ENCODE assay signal across 9 mouse cellular contexts in genomic region chr15:102103947-102104555, GRCm38 (mm10). TPM values are rescaled to one million over a fixed set of nuclear protein-coding genes. Genes with fewer than 3 reads are reported as not detected.
DNase-seq lines count a peak whose midpoint lies in the region; ATAC-seq and TF ChIP-seq lines count a peak whose summit lies in the region.
"Had no signal": no experiment of that assay in that cellular context is flagged by ENCODE, and none has a peak within 500 bp of the region (broad histone marks: within the 10 kb centered on the region; RNA-seq: fewer than 3 reads in every experiment).

No protein-coding gene starts in this region.

- H3K9ac ChIP-seq in embryonic facial prominence, embryonic 14.5 days (ENCODE audit: low read depth, low read length), result peak overlapping the region; percentile 74
- H3K9ac ChIP-seq in heart, postnatal 0 days (replicated peaks; ENCODE audit: low read depth, low read length), result peak overlapping the region; percentile 84
- 0 out of 2 replicates have a peak overlapping the region, but pooled peaks have one; percentile 15 for H3K9ac ChIP-seq in midbrain, embryonic 12.5 days (replicated peaks)

- H3K9me3 ChIP-seq in embryonic facial prominence, embryonic 14.5 days (ENCODE audit: control insufficient read depth, low read length), result no peaks in the 10 kb centered on the region
- no peaks in the 10 kb centered on the region for H3K9me3 ChIP-seq in heart, postnatal 0 days (replicated peaks; ENCODE audit: control insufficient read depth, low read length)
- no peaks in the 10 kb centered on the region for H3K9me3 ChIP-seq in midbrain, embryonic 12.5 days
- H3K9me3 ChIP-seq: G1E had no signal

- peak overlapping the region; percentile 43 for H3K4me3 ChIP-seq in layer of hippocampus, adult 2 months
- H3K4me3 ChIP-seq in embryonic facial prominence, embryonic 14.5 days (ENCODE audit: low read depth, low read length), result peak overlapping the region; percentile 63
- peak overlapping the region; percentile 56 for H3K4me3 ChIP-seq in heart, postnatal 0 days (ENCODE audit: low read depth, low read length)
- no peak overlapping the region; the same call in 1 of the 2 replicates for H3K4me3 ChIP-seq in midbrain, embryonic 12.5 days

- peak overlapping the region; percentile 65 for H3K4me2 ChIP-seq in embryonic facial prominence, embryonic 14.5 days (ENCODE audit: low read depth, low read length)
- peak overlapping the region; percentile 77 for H3K4me2 ChIP-seq in heart, postnatal 0 days (ENCODE audit: low read depth, low read length)
- peak overlapping the region; percentile 25 for H3K4me2 ChIP-seq in midbrain, embryonic 12.5 days (replicated peaks)

- peaks cover 56% of the 10 kb centered on the region for H3K4me1 ChIP-seq in embryonic facial prominence, embryonic 14.5 days (ENCODE audit: control insufficient read depth, insufficient read depth, low read length)
- H3K4me1 ChIP-seq in heart, postnatal 0 days (ENCODE audit: control insufficient read depth, insufficient read depth), result peaks cover 68% of the 10 kb centered on the region
- H3K4me1 ChIP-seq in midbrain, embryonic 12.5 days, result peaks cover 75% of the 10 kb centered on the region

- ATAC-seq in embryonic facial prominence, embryonic 14.5 days (ENCODE audit: low read depth), result no peak; the same call in 1 of the 2 replicates
- peak; percentile 31 for ATAC-seq in heart, postnatal 0 days (ENCODE audit: insufficient read depth, low read depth)
- no peak for ATAC-seq in midbrain, embryonic 12.5 days (ENCODE audit: low FRiP score, low read depth)
- no peak for ATAC-seq in megakaryocyte, adult 5-6 weeks (ENCODE audit: poor library complexity, severe bottlenecking)
- no peak for ATAC-seq in megakaryocyte-erythroid progenitor cell, adult 5-6 weeks (replicated peaks; ENCODE audit: low FRiP score, low TSS enrichment, poor library complexity, severe bottlenecking)

- H3K27me3 ChIP-seq in embryonic facial prominence, embryonic 14.5 days (replicated peaks; ENCODE audit: control insufficient read depth, insufficient read depth, low read length), result no peaks in the 10 kb centered on the region
- H3K27me3 ChIP-seq in heart, postnatal 0 days (ENCODE audit: control insufficient read depth, insufficient read depth, low read length), result no peaks in the 10 kb centered on the region
- peaks cover 89% of the 10 kb centered on the region for H3K27me3 ChIP-seq in midbrain, embryonic 12.5 days

- TF ChIP-seq EP300 in heart, postnatal 0 days (IDR thresholded peaks at IDR 0.05; ENCODE audit: low read depth), result peak; percentile 51

- H3K27ac ChIP-seq in layer of hippocampus, adult 2 months, result peak overlapping the region; percentile 89
- H3K27ac ChIP-seq in embryonic facial prominence, embryonic 14.5 days (replicated peaks; ENCODE audit: low read depth, low read length), result peak overlapping the region; percentile 99
- peak overlapping the region; percentile 99 for H3K27ac ChIP-seq in heart, postnatal 0 days (ENCODE audit: low read depth)
- H3K27ac ChIP-seq in midbrain, embryonic 12.5 days (replicated peaks), result no peak overlapping the region

- TF ChIP-seq CTCF in layer of hippocampus, adult 2 months (conservative IDR thresholded peaks at IDR 0.05), result no peak
- no peak for TF ChIP-seq CTCF in heart, postnatal 0 days (IDR thresholded peaks at IDR 0.05; ENCODE audit: low read depth)

- WGBS in embryonic facial prominence, embryonic 14.5 days, result 27% methylated on average over 12 of the region's 12 CpGs
- WGBS in heart, postnatal 0 days, result 15% methylated on average over 12 of the region's 12 CpGs
- WGBS in midbrain, embryonic 12.5 days, result 25% methylated on average over 12 of the region's 12 CpGs

- peaks cover 44% of the 10 kb centered on the region for H3K36me3 ChIP-seq in embryonic facial prominence, embryonic 14.5 days (ENCODE audit: control insufficient read depth, insufficient read depth, low read length)
- H3K36me3 ChIP-seq in heart, postnatal 0 days (replicated peaks; ENCODE audit: control insufficient read depth, insufficient read depth, low read length), result peaks cover 30% of the 10 kb centered on the region
- H3K36me3 ChIP-seq in midbrain, embryonic 12.5 days, result no peaks in the 10 kb centered on the region

- DNase-seq in layer of hippocampus, adult 2 months (ENCODE audit: low spot score in 2 of 2), result no peak
- DNase-seq in layer of hippocampus, adult 9-10 months (ENCODE audit: low spot score), result no peak
- peak; percentile 44 for DNase-seq in embryonic facial prominence, embryonic 14.5 days (ENCODE audit: low spot score)
- peak; percentile 84 for DNase-seq in heart, postnatal 0 days (ENCODE audit: low spot score)
- peak; percentile 94 to 97 for DNase-seq in kidney, postnatal 25 days

RNA-seq across cellular contexts. Expression of gene Tns2, which starts 3.8 kb away (rescaled TPM):
- total RNA-seq in layer of hippocampus, adult 2 months (2021), result 10 to 100 TPM; 18.4 to 25.0 TPM
- 45.9 and 56.4 TPM in 2 replicates for polyA plus RNA-seq in embryonic facial prominence, embryonic 14.5 days (2014; fragmentation: Nextera tagmentation; extraction: Ambion mirVana)
- total RNA-seq in heart, postnatal 0 days (2014; rRNA removed; ENCODE audit: low replicate concordance), result 40.3 and 57.9 TPM in 2 replicates
- 21.9 and 24.6 TPM in 2 replicates for polyA plus RNA-seq in heart, postnatal 0 days (2015; fragmentation: Nextera tagmentation; extraction: Ambion mirVana)
- 13.3 and 14.1 TPM in 2 replicates for polyA plus RNA-seq in midbrain, embryonic 12.5 days (2016; fragmentation: Nextera tagmentation; extraction: Ambion mirVana)
- 0.32 and 1.9 TPM in 2 replicates for total RNA-seq in megakaryocyte, adult 5-6 weeks (2015)
- total RNA-seq in megakaryocyte, adult 5-6 weeks (2017), result 0.07 TPM in 1 of 2 replicates, not detected in the other
- not detected in 2 replicates for total RNA-seq in megakaryocyte-erythroid progenitor cell, adult 5-6 weeks (2014; fragmentation: Nextera tagmentation)
- total RNA-seq in megakaryocyte-erythroid progenitor cell, adult 5-6 weeks (2017), result not detected in 2 replicates

RNA-seq across cellular contexts. Expression of gene Eif4b, which starts 30.5 kb away (rescaled TPM):
- 100 to 1,000 TPM; 196 to 199 TPM for total RNA-seq in layer of hippocampus, adult 2 months (2021)
- 123 and 141 TPM in 2 replicates for polyA plus RNA-seq in embryonic facial prominence, embryonic 14.5 days (2014; fragmentation: Nextera tagmentation; extraction: Ambion mirVana)
- 109 and 110 TPM in 2 replicates for total RNA-seq in heart, postnatal 0 days (2014; rRNA removed; ENCODE audit: low replicate concordance)
- 40.6 and 46.0 TPM in 2 replicates for polyA plus RNA-seq in heart, postnatal 0 days (2015; fragmentation: Nextera tagmentation; extraction: Ambion mirVana)
- 98.7 and 100 TPM in 2 replicates for polyA plus RNA-seq in midbrain, embryonic 12.5 days (2016; fragmentation: Nextera tagmentation; extraction: Ambion mirVana)
- 78.2 and 82.3 TPM in 2 replicates for total RNA-seq in megakaryocyte, adult 5-6 weeks (2015)
- total RNA-seq in megakaryocyte, adult 5-6 weeks (2017), result 199 and 204 TPM in 2 replicates
- total RNA-seq in megakaryocyte-erythroid progenitor cell, adult 5-6 weeks (2014; fragmentation: Nextera tagmentation), result 328 and 355 TPM in 2 replicates
- 527 and 549 TPM in 2 replicates for total RNA-seq in megakaryocyte-erythroid progenitor cell, adult 5-6 weeks (2017)

RNA-seq across cellular contexts. Expression of gene Spryd3, which starts 32.0 kb away (rescaled TPM):
- 100 to 1,000 TPM; 151 to 155 TPM for total RNA-seq in layer of hippocampus, adult 2 months (2021)
- polyA plus RNA-seq in embryonic facial prominence, embryonic 14.5 days (2014; fragmentation: Nextera tagmentation; extraction: Ambion mirVana), result 19.2 TPM in 2 replicates
- total RNA-seq in heart, postnatal 0 days (2014; rRNA removed; ENCODE audit: low replicate concordance), result 20.0 and 22.8 TPM in 2 replicates
- 15.1 and 16.0 TPM in 2 replicates for polyA plus RNA-seq in heart, postnatal 0 days (2015; fragmentation: Nextera tagmentation; extraction: Ambion mirVana)
- 19.3 and 20.2 TPM in 2 replicates for polyA plus RNA-seq in midbrain, embryonic 12.5 days (2016; fragmentation: Nextera tagmentation; extraction: Ambion mirVana)
- total RNA-seq in megakaryocyte, adult 5-6 weeks (2015), result 6.1 and 7.5 TPM in 2 replicates
- total RNA-seq in megakaryocyte, adult 5-6 weeks (2017), result 20.6 and 22.6 TPM in 2 replicates
- total RNA-seq in megakaryocyte-erythroid progenitor cell, adult 5-6 weeks (2014; fragmentation: Nextera tagmentation), result 19.6 and 21.5 TPM in 2 replicates
- total RNA-seq in megakaryocyte-erythroid progenitor cell, adult 5-6 weeks (2017), result 14.4 and 18.7 TPM in 2 replicates

RNA-seq across cellular contexts. Expression of gene Igfbp6, which starts 40.1 kb away (rescaled TPM):
- total RNA-seq in layer of hippocampus, adult 2 months (2021), result 1 to 10 TPM; 6.9 to 7.7 TPM
- 15.0 and 20.1 TPM in 2 replicates for polyA plus RNA-seq in embryonic facial prominence, embryonic 14.5 days (2014; fragmentation: Nextera tagmentation; extraction: Ambion mirVana)
- total RNA-seq in heart, postnatal 0 days (2014; rRNA removed; ENCODE audit: low replicate concordance), result 30.5 and 35.4 TPM in 2 replicates
- polyA plus RNA-seq in heart, postnatal 0 days (2015; fragmentation: Nextera tagmentation; extraction: Ambion mirVana), result 24.0 and 24.2 TPM in 2 replicates
- polyA plus RNA-seq in midbrain, embryonic 12.5 days (2016; fragmentation: Nextera tagmentation; extraction: Ambion mirVana), result 0.32 and 0.42 TPM in 2 replicates
- total RNA-seq in megakaryocyte, adult 5-6 weeks (2015), result 1.3 TPM in 1 of 2 replicates, not detected in the other
- not detected in 2 replicates for total RNA-seq in megakaryocyte, adult 5-6 weeks (2017)
- not detected in 2 replicates for total RNA-seq in megakaryocyte-erythroid progenitor cell, adult 5-6 weeks (2014; fragmentation: Nextera tagmentation)
- not detected in 2 replicates for total RNA-seq in megakaryocyte-erythroid progenitor cell, adult 5-6 weeks (2017)

RNA-seq across cellular contexts. Expression of gene Soat2, which starts 46.3 kb away (rescaled TPM):
- not detected for total RNA-seq in layer of hippocampus, adult 2 months (2021)
- polyA plus RNA-seq in embryonic facial prominence, embryonic 14.5 days (2014; fragmentation: Nextera tagmentation; extraction: Ambion mirVana), result 0.17 and 0.63 TPM in 2 replicates
- 1.7 TPM in 1 of 2 replicates, not detected in the other for total RNA-seq in heart, postnatal 0 days (2014; rRNA removed; ENCODE audit: low replicate concordance)
- polyA plus RNA-seq in heart, postnatal 0 days (2015; fragmentation: Nextera tagmentation; extraction: Ambion mirVana), result 0.08 and 0.14 TPM in 2 replicates
- polyA plus RNA-seq in midbrain, embryonic 12.5 days (2016; fragmentation: Nextera tagmentation; extraction: Ambion mirVana), result 0.10 and 0.14 TPM in 2 replicates
- total RNA-seq in megakaryocyte, adult 5-6 weeks (2015), result 0.78 and 0.82 TPM in 2 replicates
- 0.89 and 1.1 TPM in 2 replicates for total RNA-seq in megakaryocyte, adult 5-6 weeks (2017)
- 12.8 and 15.4 TPM in 2 replicates for total RNA-seq in megakaryocyte-erythroid progenitor cell, adult 5-6 weeks (2014; fragmentation: Nextera tagmentation)
- 8.9 and 11.2 TPM in 2 replicates for total RNA-seq in megakaryocyte-erythroid progenitor cell, adult 5-6 weeks (2017)

Comparison
In these comparisons a context has a peak if more than half of its experiments do, and no peak if none do; other contexts are left out.
1. DNase-seq: peak in embryonic facial prominence, embryonic 14.5 days (single experiment), heart, postnatal 0 days (single experiment) and kidney, postnatal 25 days (2 of 2); none in layer of hippocampus, adult 2 months (0 of 2) and layer of hippocampus, adult 9-10 months (single experiment).
2. H3K4me2 ChIP-seq: peak in every context shown above with its lines; median percentile 77 in heart, postnatal 0 days; 65 in embryonic facial prominence, embryonic 14.5 days; 25 in midbrain, embryonic 12.5 days.
3. H3K9ac ChIP-seq: peak in every context shown above with its lines; median percentile 84 in heart, postnatal 0 days; 74 in embryonic facial prominence, embryonic 14.5 days; 15 in midbrain, embryonic 12.5 days.
4. RNA of gene Tns2, which starts 3.8 kb away (total RNA-seq): 40.3 to 57.9 TPM in heart, postnatal 0 days and 18.4 to 25.0 TPM in layer of hippocampus, adult 2 months; 0.07 to 1.9 TPM in megakaryocyte, adult 5-6 weeks and not detected in megakaryocyte-erythroid progenitor cell, adult 5-6 weeks; every median in the first group is over 4 times any median in the second.